8 mouse cellular contexts compared by ENCODE assay signal in the genomic region with DNA sequence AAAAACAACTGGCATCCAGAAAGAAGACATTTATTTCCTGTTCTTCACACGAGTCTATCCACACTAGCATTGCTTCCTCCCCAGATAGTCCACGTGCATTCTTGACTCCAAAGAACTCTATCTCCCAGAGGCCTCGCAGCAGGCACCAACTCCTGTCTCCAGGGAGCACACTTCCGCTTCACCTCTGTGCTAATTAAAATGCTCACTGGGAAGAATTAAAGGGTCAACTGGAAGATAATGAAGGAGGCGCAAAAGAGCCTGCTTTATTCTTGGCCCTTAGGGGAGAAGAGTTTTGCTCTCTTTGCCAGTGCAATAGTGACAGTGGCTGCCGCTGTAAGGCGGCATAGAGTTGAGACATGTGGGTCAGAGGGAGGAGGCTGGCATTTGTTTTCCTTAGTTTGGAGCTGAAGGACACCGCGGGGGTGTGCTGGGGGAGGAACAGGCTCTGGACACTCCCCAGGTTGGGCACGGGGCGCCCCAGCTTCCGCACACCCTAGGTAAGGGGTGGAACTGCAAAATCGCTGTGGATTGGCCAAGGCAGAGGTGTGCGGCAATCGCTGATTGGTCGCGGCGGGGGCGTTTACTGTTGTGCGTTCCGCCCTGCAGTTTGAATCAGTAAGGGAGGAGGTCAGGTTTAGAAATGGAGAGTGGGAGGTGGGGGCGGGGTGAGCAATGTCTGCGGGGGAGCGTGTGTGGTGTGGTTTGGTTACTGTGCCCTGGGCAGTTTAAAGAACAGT. TPM values are rescaled to one million over a fixed set of nuclear protein-coding genes. Genes with fewer than 3 reads are reported as not detected.
DNase-seq lines count a peak whose midpoint lies in the region; ATAC-seq and TF ChIP-seq lines count a peak whose summit lies in the region.

No protein-coding gene starts in this region.

- peaks cover 22% of the 10 kb centered on the region for H3K4me1 ChIP-seq in forebrain, postnatal 0 days (ENCODE audit: insufficient read depth)
- H3K4me1 ChIP-seq in lung, adult 2 months (ENCODE audit: control insufficient read depth, insufficient read depth, low read length), result peaks cover 7% of the 10 kb centered on the region
- peaks cover 39% of the 10 kb centered on the region for H3K4me1 ChIP-seq in neural tube, embryonic 15.5 days

- H3K9me3 ChIP-seq in forebrain, postnatal 0 days (ENCODE audit: low read length), result no peaks in the 10 kb centered on the region
- no peaks in the 10 kb centered on the region for H3K9me3 ChIP-seq in neural tube, embryonic 15.5 days (replicated peaks)

- H3K9ac ChIP-seq in forebrain, postnatal 0 days, result peak overlapping the region; percentile 36
- H3K9ac ChIP-seq in neural tube, embryonic 15.5 days (replicated peaks), result peak overlapping the region; percentile 50

- H3K27ac ChIP-seq in forebrain, postnatal 0 days (ENCODE audit: low read depth, low read length), result peak overlapping the region; percentile 66
- peak overlapping the region; percentile 94 for H3K27ac ChIP-seq in layer of hippocampus, adult 2 months
- H3K27ac ChIP-seq in neural tube, embryonic 15.5 days (replicated peaks), result peak overlapping the region; percentile 88

- TF ChIP-seq POLR2A in lung, adult 2 months (IDR thresholded peaks at IDR 0.05; ENCODE audit: borderline replicate concordance, extremely low read depth, low read depth, low read length), result peak; percentile 32; the same call in 1 of the 2 replicates

- H3K4me2 ChIP-seq in forebrain, postnatal 0 days (ENCODE audit: low read depth), result peak overlapping the region; percentile 67
- H3K4me2 ChIP-seq in neural tube, embryonic 15.5 days, result peak overlapping the region; percentile 85

- peak overlapping the region; percentile 44 for H3K4me3 ChIP-seq in forebrain, postnatal 0 days (ENCODE audit: low read depth, low read length)
- H3K4me3 ChIP-seq in layer of hippocampus, adult 2 months, result peak overlapping the region; percentile 60
- peak overlapping the region; percentile 48 for H3K4me3 ChIP-seq in lung, adult 2 months (replicated peaks; ENCODE audit: extremely low read depth, low read depth, low read length)
- peak overlapping the region; percentile 53 for H3K4me3 ChIP-seq in neural tube, embryonic 15.5 days (replicated peaks)

- DNase-seq in MN1 (ENCODE audit: low spot score), result peak; percentile 87
- DNase-seq in cerebellum, adult 8-10 months, result peak; percentile 87
- DNase-seq in forebrain, postnatal 0 days, result peak; percentile 88
- peak; percentile 84 for DNase-seq in heart, postnatal 36 days
- peak; percentile 85 to 91 for DNase-seq in layer of hippocampus, adult 2 months (ENCODE audit: low spot score in 2 of 2)
- peak; percentile 83 for DNase-seq in lung, adult 2 months
- DNase-seq in testis, postnatal 14 days (ENCODE audit: low spot score), result peak; percentile 90

- ATAC-seq in forebrain, postnatal 0 days, result peak; percentile 95
- peak; percentile 93 for ATAC-seq in neural tube, embryonic 15.5 days (ENCODE audit: low FRiP score)

- TF ChIP-seq CTCF in forebrain, postnatal 0 days (IDR thresholded peaks at IDR 0.05; ENCODE audit: low read depth), result peak; percentile 22; the same call in 1 of the 2 replicates
- peak; percentile 20 for TF ChIP-seq CTCF in layer of hippocampus, adult 2 months (conservative IDR thresholded peaks at IDR 0.05)
- TF ChIP-seq CTCF in lung, adult 2 months (IDR thresholded peaks at IDR 0.05; ENCODE audit: insufficient read depth, low read length), result no peak

- WGBS in forebrain, postnatal 0 days, result 1% methylated on average over 24 of the region's 24 CpGs
- WGBS in lung, adult 2 months, result 2% methylated on average over 24 of the region's 24 CpGs
- WGBS in neural tube, embryonic 15.5 days, result 1% methylated on average over 24 of the region's 24 CpGs

- H3K27me3 ChIP-seq in forebrain, postnatal 0 days (ENCODE audit: insufficient read depth, low read length), result no peaks in the 10 kb centered on the region
- H3K27me3 ChIP-seq in neural tube, embryonic 15.5 days (replicated peaks), result no peaks in the 10 kb centered on the region

- no peaks in the 10 kb centered on the region for H3K36me3 ChIP-seq in forebrain, postnatal 0 days (ENCODE audit: insufficient read depth)
- no peaks in the 10 kb centered on the region for H3K36me3 ChIP-seq in neural tube, embryonic 15.5 days

- intact Hi-C loops in heart, postnatal 36 days (cut with DNase I), result no loop called here

RNA-seq across cellular contexts. Expression of gene Bcat2, which starts 2.0 kb away (rescaled TPM):
- 13.7 and 14.2 TPM in 2 replicates for total RNA-seq in forebrain, postnatal 0 days (2014; rRNA removed)
- 17.7 and 20.2 TPM in 2 replicates for polyA plus RNA-seq in forebrain, postnatal 0 days (2015; fragmentation: Nextera tagmentation; extraction: Ambion mirVana)
- 100 to 1,000 TPM; 232 to 235 TPM for total RNA-seq in heart, postnatal 36 days (2021)
- total RNA-seq in layer of hippocampus, adult 2 months (2021), result 10 to 100 TPM; 20.6 to 28.2 TPM
- 44.2 TPM in 2 replicates for polyA plus RNA-seq in lung, adult 2 months (2012; rRNA removed)
- 25.4 and 31.9 TPM in 2 replicates for polyA plus RNA-seq in neural tube, embryonic 15.5 days (2015; fragmentation: Nextera tagmentation; extraction: Ambion mirVana)

RNA-seq across cellular contexts. Expression of gene Hsd17b14, which starts 13.3 kb away (rescaled TPM):
- total RNA-seq in forebrain, postnatal 0 days (2014; rRNA removed), result not detected in 2 replicates
- polyA plus RNA-seq in forebrain, postnatal 0 days (2015; fragmentation: Nextera tagmentation; extraction: Ambion mirVana), result 0.13 and 0.63 TPM in 2 replicates
- total RNA-seq in heart, postnatal 36 days (2021), result under 1 TPM; 0.41 to 0.67 TPM
- total RNA-seq in layer of hippocampus, adult 2 months (2021), result not detected
- 2.1 and 3.0 TPM in 2 replicates for polyA plus RNA-seq in lung, adult 2 months (2012; rRNA removed)
- 0.93 TPM in 1 of 2 replicates, not detected in the other for polyA plus RNA-seq in neural tube, embryonic 15.5 days (2015; fragmentation: Nextera tagmentation; extraction: Ambion mirVana)

RNA-seq across cellular contexts. Expression of gene Plekha4, which starts 41.8 kb away (rescaled TPM):
- 1.2 and 2.9 TPM in 2 replicates for total RNA-seq in forebrain, postnatal 0 days (2014; rRNA removed)
- polyA plus RNA-seq in forebrain, postnatal 0 days (2015; fragmentation: Nextera tagmentation; extraction: Ambion mirVana), result 1.2 and 1.8 TPM in 2 replicates
- 1 to 10 TPM; 2.7 to 3.2 TPM for total RNA-seq in heart, postnatal 36 days (2021)
- under 1 TPM; 0.52 to 0.79 TPM for total RNA-seq in layer of hippocampus, adult 2 months (2021)
- polyA plus RNA-seq in lung, adult 2 months (2012; rRNA removed), result 11.8 and 13.1 TPM in 2 replicates
- polyA plus RNA-seq in neural tube, embryonic 15.5 days (2015; fragmentation: Nextera tagmentation; extraction: Ambion mirVana), result 4.3 and 4.7 TPM in 2 replicates

RNA-seq across cellular contexts. Expression of gene Ppp1r15a, which starts 41.9 kb away (rescaled TPM):
- 17.1 and 23.8 TPM in 2 replicates for total RNA-seq in forebrain, postnatal 0 days (2014; rRNA removed)
- polyA plus RNA-seq in forebrain, postnatal 0 days (2015; fragmentation: Nextera tagmentation; extraction: Ambion mirVana), result 23.9 and 26.3 TPM in 2 replicates
- total RNA-seq in heart, postnatal 36 days (2021), result 10 to 100 TPM; 32.0 to 32.9 TPM
- total RNA-seq in layer of hippocampus, adult 2 months (2021), result 10 to 100 TPM; 19.0 to 25.8 TPM
- polyA plus RNA-seq in lung, adult 2 months (2012; rRNA removed), result 58.6 and 73.7 TPM in 2 replicates
- polyA plus RNA-seq in neural tube, embryonic 15.5 days (2015; fragmentation: Nextera tagmentation; extraction: Ambion mirVana), result 17.8 and 18.4 TPM in 2 replicates

RNA-seq across cellular contexts. Expression of gene Fgf21, which starts 47.3 kb away (rescaled TPM):
- total RNA-seq in forebrain, postnatal 0 days (2014; rRNA removed), result not detected in 2 replicates
- polyA plus RNA-seq in forebrain, postnatal 0 days (2015; fragmentation: Nextera tagmentation; extraction: Ambion mirVana), result not detected in 2 replicates
- not detected for total RNA-seq in heart, postnatal 36 days (2021)
- total RNA-seq in layer of hippocampus, adult 2 months (2021), result not detected
- polyA plus RNA-seq in lung, adult 2 months (2012; rRNA removed), result not detected in 2 replicates
- 0.17 and 2.3 TPM in 2 replicates for polyA plus RNA-seq in neural tube, embryonic 15.5 days (2015; fragmentation: Nextera tagmentation; extraction: Ambion mirVana)

Comparison
In these comparisons a context has a peak if more than half of its experiments do, and no peak if none do; other contexts are left out.
1. Peak in every context shown above with its lines: DNase-seq, ATAC-seq, H3K4me3 ChIP-seq and H3K27ac ChIP-seq.
2. RNA of gene Bcat2, which starts 2.0 kb away (total RNA-seq): 232 to 235 TPM in heart, postnatal 36 days; 20.6 to 28.2 TPM in layer of hippocampus, adult 2 months and 13.7 to 14.2 TPM in forebrain, postnatal 0 days; every median in the first group is over 4 times any median in the second.